Mouse (Mus musculus) E14TG2a.4 (cell line): ENCODE data around the gene Fxyd6.

ENCODE experiments used
- CTCF ChIP-seq: conservative IDR thresholded peaks from 2 replicates; pipeline ENCODE4 v1.5.1; 2014; ENCODE audit warnings: low read length
- POU5F1 ChIP-seq: IDR thresholded peaks from 2 replicates; pipeline ENCODE4 v1.6.1; 2014; ENCODE audit warnings: low read length, borderline replicate concordance

- TF ChIP-seq CTCF (no peak), POU5F1 (no peak)
Measured at GRCm38 (mm10) chr9:45337406-45337805, 32.6 kb upstream of the Fxyd6 start.
